Mouse (Mus musculus): ENCODE results near the gene Glrx5. TPM values are rescaled to one million over a fixed set of nuclear protein-coding genes. Genes with fewer than 3 reads are reported as not detected.

The Glrx5 gene
- total RNA-seq (2015; ENCODE audit: low replicate concordance) (170 and 188 TPM in 2 replicates), total RNA-seq (2017; ENCODE audit: low replicate concordance) (146 and 233 TPM in 2 replicates)

- peak; percentile 71 for ATAC-seq (replicated peaks; ENCODE audit: low FRiP score, poor library complexity, severe bottlenecking)
Observed at GRCm38 (mm10) chr12:105032147-105032831, at the start of gene Glrx5. Gene Glrx5 (plus strand): TSS chr12:105032688.

GRCm38 (mm10) chr12:104983476-104983875 is 49.0 kb upstream of the Glrx5 start:
- ATAC-seq (replicated peaks; ENCODE audit: low FRiP score, poor library complexity, severe bottlenecking): no peak

- 0 out of 2 replicates have a peak, but pooled peaks have one; percentile 46 for ATAC-seq (replicated peaks; ENCODE audit: low FRiP score, poor library complexity, severe bottlenecking)
Observed at GRCm38 (mm10) chr12:104985088-104985487, 47.4 kb upstream of the Glrx5 start.

GRCm38 (mm10) chr12:104986001-104986400 is 46.5 kb upstream of the Glrx5 start:
- no peak for ATAC-seq (replicated peaks; ENCODE audit: low FRiP score, poor library complexity, severe bottlenecking)

- no peak for ATAC-seq (replicated peaks; ENCODE audit: low FRiP score, poor library complexity, severe bottlenecking)
Observed at GRCm38 (mm10) chr12:104986781-104987180, 45.7 kb upstream of the Glrx5 start.

GRCm38 (mm10) chr12:104987936-104988335 is 44.6 kb upstream of the Glrx5 start:
- no peak for ATAC-seq (replicated peaks; ENCODE audit: low FRiP score, poor library complexity, severe bottlenecking)

- ATAC-seq (replicated peaks; ENCODE audit: low FRiP score, poor library complexity, severe bottlenecking): no peak
Observed at GRCm38 (mm10) chr12:104990741-104991454, 41.6 kb upstream of the Glrx5 start.

- ATAC-seq (replicated peaks; ENCODE audit: low FRiP score, poor library complexity, severe bottlenecking): no peak
Observed at GRCm38 (mm10) chr12:104992123-104992741, 40.3 kb upstream of the Glrx5 start.

- ATAC-seq (replicated peaks; ENCODE audit: low FRiP score, poor library complexity, severe bottlenecking): no peak
Observed at GRCm38 (mm10) chr12:104992838-104993237, 39.6 kb upstream of the Glrx5 start.

GRCm38 (mm10) chr12:104995259-104995876 is 37.1 kb upstream of the Glrx5 start:
- ATAC-seq (replicated peaks; ENCODE audit: low FRiP score, poor library complexity, severe bottlenecking): no peak

- peak; percentile 79 for ATAC-seq (replicated peaks; ENCODE audit: low FRiP score, poor library complexity, severe bottlenecking)
Observed at GRCm38 (mm10) chr12:104996012-104996728, 36.3 kb upstream of the Glrx5 start.

- no peak for ATAC-seq (replicated peaks; ENCODE audit: low FRiP score, poor library complexity, severe bottlenecking)
Observed at GRCm38 (mm10) chr12:104997159-104997558, 35.3 kb upstream of the Glrx5 start.

GRCm38 (mm10) chr12:104997641-104998293 is 34.7 kb upstream of the Glrx5 start:
- peak; percentile 85 for ATAC-seq (replicated peaks; ENCODE audit: low FRiP score, poor library complexity, severe bottlenecking)

- ATAC-seq (replicated peaks; ENCODE audit: low FRiP score, poor library complexity, severe bottlenecking): no peak
Observed at GRCm38 (mm10) chr12:104998541-104998940, 33.9 kb upstream of the Glrx5 start.

GRCm38 (mm10) chr12:104999171-104999570 is 33.3 kb upstream of the Glrx5 start:
- ATAC-seq (replicated peaks; ENCODE audit: low FRiP score, poor library complexity, severe bottlenecking): no peak

- ATAC-seq (replicated peaks; ENCODE audit: low FRiP score, poor library complexity, severe bottlenecking): no peak
Observed at GRCm38 (mm10) chr12:105000487-105001283, 31.8 kb upstream of the Glrx5 start.

GRCm38 (mm10) chr12:105001317-105001716 is 31.2 kb upstream of the Glrx5 start:
- no peak for ATAC-seq (replicated peaks; ENCODE audit: low FRiP score, poor library complexity, severe bottlenecking)

GRCm38 (mm10) chr12:105002340-105003132 is 30.0 kb upstream of the Glrx5 start:
- ATAC-seq (replicated peaks; ENCODE audit: low FRiP score, poor library complexity, severe bottlenecking): no peak
